Mouse (Mus musculus): ENCODE results near the gene Smc1b. TPM values are rescaled to one million over a fixed set of nuclear protein-coding genes. Genes with fewer than 3 reads are reported as not detected.

Smc1b gene
- polyA plus RNA-seq (2015; fragmentation: Nextera tagmentation; extraction: Ambion mirVana): 0.06 and 0.16 TPM in 2 replicates

GRCm38 (mm10) chr15:85131275-85132192 is at the start of gene Smc1b, which contains the start of gene Ribc2:
Gene Smc1b, minus strand, starts transcription at chr15:85131964.
Gene Ribc2, plus strand, starts transcription at chr15:85132078.

GRCm38 (mm10) chr15:85028648-85029047 is 103.1 kb downstream of the Smc1b start, which contains the start of gene Fam118a:
Gene Fam118a, plus strand, starts transcription at chr15:85028948.

GRCm38 (mm10) chr15:85016951-85017664 is 114.7 kb downstream of the Smc1b start, which contains the start of gene Upk3a:
Gene Upk3a, plus strand, starts transcription at chr15:85017141.

Other genes starting within 250 kb of the Smc1b start
- gene Gm29666, start 211.9 kb downstream of the Smc1b start, polyA plus RNA-seq (2015; fragmentation: Nextera tagmentation; extraction: Ambion mirVana): 0.56 and 0.57 TPM in 2 replicates
- 23.2 and 25.2 TPM in 2 replicates for gene Nup50, start 208.6 kb downstream of the Smc1b start, polyA plus RNA-seq (2015; fragmentation: Nextera tagmentation; extraction: Ambion mirVana)
- 2.9 and 4.2 TPM in 2 replicates for gene 5031439G07Rik, start 143.4 kb downstream of the Smc1b start, polyA plus RNA-seq (2015; fragmentation: Nextera tagmentation; extraction: Ambion mirVana)
- gene Upk3a, start 114.8 kb downstream of the Smc1b start, polyA plus RNA-seq (2015; fragmentation: Nextera tagmentation; extraction: Ambion mirVana): not detected in 2 replicates
- gene Fam118a, start 103.0 kb downstream of the Smc1b start, polyA plus RNA-seq (2015; fragmentation: Nextera tagmentation; extraction: Ambion mirVana): 8.6 and 12.5 TPM in 2 replicates
- gene Ribc2, start 114 bp upstream of the Smc1b start, polyA plus RNA-seq (2015; fragmentation: Nextera tagmentation; extraction: Ambion mirVana): not detected in 2 replicates
- gene Fbln1, start 74.0 kb upstream of the Smc1b start, polyA plus RNA-seq (2015; fragmentation: Nextera tagmentation; extraction: Ambion mirVana): 28.1 and 42.8 TPM in 2 replicates
- 71.6 and 88.3 TPM in 2 replicates for gene Atxn10, start 204.3 kb upstream of the Smc1b start, polyA plus RNA-seq (2015; fragmentation: Nextera tagmentation; extraction: Ambion mirVana)

Measured in spleen, postnatal 0 days (tissue).